Mouse (Mus musculus): ENCODE measurements at regions not wholly inside any gene's neighbourhood (a gene's known extent, or its start where the extent isn't known, plus 50 kb on each side); places are given as distances from the start of the nearest gene placed in this dataset.

GRCm38 (mm10) chr2:17887699-17888098, 109.1 kb downstream of the H2al2a start:
- DNase-seq (ENCODE audit: low read depth): no peak
- TF ChIP-seq POLR2A (IDR thresholded peaks at IDR 0.05; ENCODE audit: borderline replicate concordance, extremely low read depth, insufficient read depth, insufficient read length, poor library complexity, severe bottlenecking) (no peak), CTCF (IDR thresholded peaks at IDR 0.05; ENCODE audit: borderline replicate concordance, extremely low read depth, insufficient read depth, insufficient read length) (no peak)

DNA sequence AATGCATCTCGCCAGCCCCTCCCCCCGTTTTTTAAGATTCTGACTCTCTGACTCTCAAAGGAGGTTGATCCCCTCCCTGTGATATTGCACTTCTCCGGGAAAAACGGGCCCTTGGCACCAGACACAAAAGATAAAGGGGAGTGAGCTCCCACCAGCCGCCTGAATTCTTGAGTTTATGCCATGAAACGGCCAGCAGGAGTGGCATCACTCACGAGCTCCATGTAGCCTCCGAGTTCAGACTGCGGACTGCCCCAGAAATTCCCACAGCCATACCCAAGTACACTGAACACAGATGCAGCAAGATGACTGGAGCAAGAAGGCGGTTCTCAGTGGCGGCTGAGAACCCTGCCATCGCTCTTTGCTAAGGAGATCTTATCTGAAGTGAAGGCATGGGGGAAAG, 114.4 kb downstream of the H2al2a start:
- TF ChIP-seq POLR2A (IDR thresholded peaks at IDR 0.05; ENCODE audit: borderline replicate concordance, extremely low read depth, insufficient read depth, insufficient read length, poor library complexity, severe bottlenecking): no peak
- DNase-seq (ENCODE audit: low read depth): peak; percentile 54

GRCm38 (mm10) chr2:17880800-17881717, 115.7 kb downstream of the H2al2a start:
- DNase-seq (ENCODE audit: low read depth): peak; percentile 91
- no peak for TF ChIP-seq CTCF (IDR thresholded peaks at IDR 0.05; ENCODE audit: borderline replicate concordance, extremely low read depth, insufficient read depth, insufficient read length)
- TF ChIP-seq POLR2A (IDR thresholded peaks at IDR 0.05; ENCODE audit: borderline replicate concordance, extremely low read depth, insufficient read depth, insufficient read length, poor library complexity, severe bottlenecking): no peak

DNA sequence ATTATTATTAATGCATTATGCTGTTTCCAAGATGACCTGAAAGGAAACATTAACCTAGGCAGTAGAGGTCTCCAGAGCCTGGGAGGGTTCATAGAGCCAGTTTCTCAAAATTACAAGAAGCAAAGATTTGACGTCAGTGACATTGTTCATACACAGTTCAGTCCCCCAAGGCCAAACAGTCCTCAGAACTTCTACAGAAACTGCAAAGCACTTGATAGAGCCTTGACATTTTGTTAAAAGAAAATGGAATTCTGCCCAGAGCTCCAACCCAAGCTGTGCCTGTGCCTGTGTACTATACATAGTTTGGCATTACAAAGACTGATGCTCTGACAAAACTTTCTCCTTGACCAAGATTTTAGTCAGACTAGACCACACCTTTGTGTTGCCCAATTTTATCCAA, 118.9 kb downstream of the H2al2a start:
- DNase-seq (ENCODE audit: low read depth): no peak
- TF ChIP-seq POLR2A (IDR thresholded peaks at IDR 0.05; ENCODE audit: borderline replicate concordance, extremely low read depth, insufficient read depth, insufficient read length, poor library complexity, severe bottlenecking): no peak
- no peak for TF ChIP-seq CTCF (IDR thresholded peaks at IDR 0.05; ENCODE audit: borderline replicate concordance, extremely low read depth, insufficient read depth, insufficient read length)

DNA sequence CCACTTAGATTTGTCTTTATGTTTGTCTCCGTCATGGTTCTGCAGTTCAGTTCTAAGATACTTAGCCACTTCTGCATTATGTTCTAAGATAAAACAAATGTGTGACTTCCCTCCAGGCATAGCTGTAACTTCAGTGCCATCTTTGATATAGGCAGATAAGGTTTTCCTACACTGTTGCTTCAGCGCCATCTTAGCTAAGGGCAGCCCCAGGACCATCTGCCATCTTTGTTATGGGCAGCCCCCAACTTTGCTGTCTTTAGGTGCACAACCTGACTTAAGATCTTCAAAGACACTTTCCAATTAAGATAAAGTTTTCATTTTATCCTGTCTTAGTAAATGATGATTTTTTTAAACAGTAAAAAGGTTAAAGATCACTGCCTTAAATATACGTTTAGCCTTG, 119.8 kb downstream of the H2al2a start:
- TF ChIP-seq POLR2A (IDR thresholded peaks at IDR 0.05; ENCODE audit: borderline replicate concordance, extremely low read depth, insufficient read depth, insufficient read length, poor library complexity, severe bottlenecking): no peak
- TF ChIP-seq CTCF (IDR thresholded peaks at IDR 0.05; ENCODE audit: borderline replicate concordance, extremely low read depth, insufficient read depth, insufficient read length): no peak
- DNase-seq (ENCODE audit: low read depth): no peak

DNA sequence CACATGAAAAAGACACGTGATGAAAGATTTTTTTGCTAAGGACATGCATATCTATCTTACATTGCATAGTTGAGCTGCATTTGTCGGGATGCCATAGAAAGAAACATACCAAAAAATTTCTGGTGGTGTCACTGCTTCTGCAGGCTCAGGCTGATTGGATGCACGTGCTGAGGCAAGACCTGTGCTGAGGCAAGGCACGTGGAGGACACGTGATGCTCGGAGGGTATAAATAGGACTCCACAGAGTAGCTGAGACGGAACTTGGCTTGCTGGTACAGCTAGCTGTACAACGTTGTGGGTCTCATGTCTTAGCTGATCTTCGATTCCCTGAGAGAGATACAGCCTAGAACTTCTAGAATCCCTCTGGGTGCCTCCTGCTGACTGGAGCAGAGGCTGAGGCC, 120.6 kb downstream of the H2al2a start:
- no peak for TF ChIP-seq CTCF (IDR thresholded peaks at IDR 0.05; ENCODE audit: borderline replicate concordance, extremely low read depth, insufficient read depth, insufficient read length)
- TF ChIP-seq POLR2A (IDR thresholded peaks at IDR 0.05; ENCODE audit: borderline replicate concordance, extremely low read depth, insufficient read depth, insufficient read length, poor library complexity, severe bottlenecking): no peak
- DNase-seq (ENCODE audit: low read depth): no peak

GRCm38 (mm10) chr2:17870562-17870961, 126.2 kb downstream of the H2al2a start:
- DNase-seq (ENCODE audit: low read depth): no peak
- TF ChIP-seq CTCF (IDR thresholded peaks at IDR 0.05; ENCODE audit: borderline replicate concordance, extremely low read depth, insufficient read depth, insufficient read length) (no peak), POLR2A (IDR thresholded peaks at IDR 0.05; ENCODE audit: borderline replicate concordance, extremely low read depth, insufficient read depth, insufficient read length, poor library complexity, severe bottlenecking) (no peak)

DNA sequence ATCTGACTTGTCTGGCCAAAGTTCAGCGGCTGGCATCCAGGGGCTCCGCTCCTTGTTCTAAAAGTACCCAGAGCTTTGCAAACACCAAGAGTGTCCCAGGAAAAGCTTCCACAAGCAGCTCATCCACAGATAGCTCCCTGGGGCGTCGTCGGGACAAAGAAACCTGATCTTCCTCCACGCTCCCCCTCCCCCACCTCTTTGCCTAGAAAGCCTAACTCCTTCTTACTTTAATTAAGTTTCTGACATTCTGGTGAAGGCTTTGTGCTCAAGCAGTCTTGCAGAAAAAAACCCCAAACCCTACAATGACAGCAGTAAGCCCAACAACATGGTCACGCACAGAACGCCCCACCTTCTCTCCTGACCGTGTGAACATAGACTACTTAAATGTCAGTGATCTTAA, 128.6 kb downstream of the H2al2a start:
- DNase-seq (ENCODE audit: low read depth): peak; percentile 45

DNA sequence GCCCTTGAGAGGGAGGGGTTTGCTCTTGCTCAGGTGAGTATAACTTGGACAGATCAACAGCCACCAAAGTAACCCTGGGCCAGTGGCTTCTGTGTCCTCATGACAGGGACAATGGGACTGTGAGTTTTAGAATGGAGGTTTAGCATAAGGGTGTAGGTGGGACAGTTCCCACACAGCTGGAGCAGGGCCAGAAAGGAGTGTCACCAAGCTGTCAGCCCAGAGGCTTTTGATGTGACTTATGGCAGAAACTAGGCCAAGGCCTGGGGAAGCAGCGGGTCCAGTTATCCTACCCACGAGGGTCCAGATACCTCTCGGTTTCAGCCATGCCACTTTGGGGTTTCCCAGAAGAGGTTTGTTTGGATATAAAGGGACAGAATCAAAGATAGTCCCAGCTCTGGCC, 129.4 kb downstream of the H2al2a start:
- TF ChIP-seq CTCF (IDR thresholded peaks at IDR 0.05; ENCODE audit: borderline replicate concordance, extremely low read depth, insufficient read depth, insufficient read length): no peak
- no peak for TF ChIP-seq POLR2A (IDR thresholded peaks at IDR 0.05; ENCODE audit: borderline replicate concordance, extremely low read depth, insufficient read depth, insufficient read length, poor library complexity, severe bottlenecking)
- no peak for DNase-seq (ENCODE audit: low read depth)

More for the DNA sequence above, 128.6 kb downstream of the H2al2a start:
- no peak for TF ChIP-seq CTCF (IDR thresholded peaks at IDR 0.05; ENCODE audit: borderline replicate concordance, extremely low read depth, insufficient read depth, insufficient read length)
- no peak for TF ChIP-seq POLR2A (IDR thresholded peaks at IDR 0.05; ENCODE audit: borderline replicate concordance, extremely low read depth, insufficient read depth, insufficient read length, poor library complexity, severe bottlenecking)

DNA sequence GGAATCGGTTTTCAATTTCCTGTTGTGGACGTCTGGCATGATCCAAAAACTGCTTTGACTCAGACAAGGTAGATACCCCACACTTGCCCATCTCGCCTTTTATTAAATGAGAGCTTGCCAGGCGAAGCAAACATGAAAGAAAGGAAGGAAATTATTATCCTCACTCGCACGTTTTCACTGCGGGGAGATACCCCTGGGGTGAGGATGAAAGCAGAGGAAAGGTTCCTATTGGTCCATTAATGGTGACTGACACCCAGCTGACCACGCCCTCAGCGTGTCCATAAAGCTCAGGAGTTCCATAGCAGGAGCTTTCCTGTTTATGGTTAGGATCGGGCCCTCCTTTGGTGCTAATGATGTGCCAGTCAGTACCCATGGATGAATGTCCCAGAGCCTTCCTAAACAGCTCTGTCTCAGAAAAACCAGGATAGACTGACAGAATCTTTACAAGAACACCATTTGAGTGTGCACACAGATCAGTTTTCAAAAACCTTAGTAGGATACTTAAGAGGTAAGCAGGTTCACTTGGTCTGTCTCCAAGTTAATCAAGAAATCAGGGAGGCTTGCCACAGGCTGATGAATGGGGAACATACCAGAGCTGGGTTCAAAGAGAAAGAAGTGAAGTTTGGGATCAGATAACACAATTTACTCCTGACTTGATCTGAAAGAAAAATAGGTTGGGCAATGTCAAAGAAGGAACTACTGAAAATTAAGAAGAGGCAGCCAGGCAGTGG, 130.7 kb upstream of the Nebl start:
- DNase-seq (ENCODE audit: low read depth): peak; percentile 73
- TF ChIP-seq CTCF (IDR thresholded peaks at IDR 0.05; ENCODE audit: borderline replicate concordance, extremely low read depth, insufficient read depth, insufficient read length) (no peak), POLR2A (IDR thresholded peaks at IDR 0.05; ENCODE audit: borderline replicate concordance, extremely low read depth, insufficient read depth, insufficient read length, poor library complexity, severe bottlenecking) (no peak)

DNA sequence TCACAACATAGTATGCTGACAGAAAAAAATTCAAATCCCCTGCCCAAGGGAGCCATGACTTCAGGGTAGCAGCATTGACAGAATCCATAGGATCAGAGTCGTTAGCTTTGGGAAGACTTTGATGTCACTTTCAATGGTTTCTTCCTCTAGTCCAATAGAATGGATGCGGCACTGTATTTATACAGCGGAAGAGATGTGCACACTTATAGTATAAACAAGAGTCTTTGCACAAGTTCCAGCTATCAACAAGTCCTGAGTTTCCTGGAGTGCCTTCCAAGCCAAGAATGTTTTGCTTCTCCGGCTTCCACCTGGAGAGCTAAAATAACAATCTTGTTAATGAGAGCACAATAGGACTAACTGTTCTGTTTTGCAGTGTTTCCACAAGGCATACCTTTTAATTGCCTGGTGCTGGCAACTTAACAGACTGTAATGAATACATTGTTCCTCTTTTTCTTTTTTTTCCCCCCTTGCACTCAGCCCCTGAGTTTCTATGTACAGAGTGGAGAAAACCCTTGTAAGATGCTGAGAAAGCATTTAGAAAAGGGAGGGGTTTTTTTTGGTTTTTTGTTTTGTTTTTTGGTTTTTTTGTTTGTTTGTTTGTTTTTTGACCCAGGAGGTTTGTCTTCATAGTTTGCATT, 129.8 kb upstream of the Nebl start:
- TF ChIP-seq CTCF (IDR thresholded peaks at IDR 0.05; ENCODE audit: borderline replicate concordance, extremely low read depth, insufficient read depth, insufficient read length) (no peak), POLR2A (IDR thresholded peaks at IDR 0.05; ENCODE audit: borderline replicate concordance, extremely low read depth, insufficient read depth, insufficient read length, poor library complexity, severe bottlenecking) (no peak)
- DNase-seq (ENCODE audit: low read depth): peak; percentile 50
